Mouse (Mus musculus) kidney, postnatal 25 days (tissue): ENCODE data around the gene C130050O18Rik.
A peak's percentile ranks its signal among the peaks of the same experiment; 100 is the strongest.

Experiments
- DNase-seq, 2 experiments: peaks; one replicate each; pipeline ENCODE4 v3.0.0; 2021; ENCODE audit warnings: mixed read lengths in 2 of 2

The C130050O18Rik gene

DNA sequence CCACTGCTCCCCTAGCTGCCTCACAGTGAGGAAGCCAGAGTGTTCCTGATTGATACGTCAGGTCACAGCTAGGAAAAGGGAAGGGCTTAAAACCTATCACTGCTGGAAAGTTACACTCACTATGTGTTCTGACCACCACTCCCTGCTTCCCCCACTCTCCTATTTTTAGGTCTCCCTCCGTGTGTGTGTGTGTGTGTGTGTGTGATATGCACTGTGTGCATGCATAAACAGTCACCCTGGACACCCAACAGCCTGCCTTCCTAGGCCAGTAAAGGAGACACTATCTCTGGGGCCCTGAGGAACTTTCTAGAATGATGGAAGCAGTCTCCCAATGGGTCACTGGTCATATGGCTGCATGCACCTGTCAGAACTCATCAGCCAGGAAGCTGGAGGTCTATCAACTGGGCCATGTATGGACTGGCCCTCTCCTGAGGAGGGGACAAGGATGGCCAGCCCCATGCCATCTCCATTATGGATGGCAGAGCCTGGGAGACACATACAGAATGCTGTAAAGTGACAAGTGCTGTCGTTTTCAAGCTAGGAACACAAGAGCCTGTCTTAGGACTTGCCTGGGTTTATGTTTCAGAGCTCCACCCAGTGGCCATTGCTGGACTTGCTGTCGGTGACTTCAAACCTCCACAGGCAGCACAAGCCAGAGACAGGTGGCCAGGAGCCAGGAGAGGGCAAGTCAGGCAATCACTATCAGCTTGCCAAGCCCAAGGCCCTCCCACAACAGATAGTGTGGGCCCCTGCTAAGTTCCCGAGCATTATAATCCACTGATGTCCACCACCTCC, 6.9 kb upstream of the C130050O18Rik start:
- peak; percentile 94 to 97 for DNase-seq

DNA sequence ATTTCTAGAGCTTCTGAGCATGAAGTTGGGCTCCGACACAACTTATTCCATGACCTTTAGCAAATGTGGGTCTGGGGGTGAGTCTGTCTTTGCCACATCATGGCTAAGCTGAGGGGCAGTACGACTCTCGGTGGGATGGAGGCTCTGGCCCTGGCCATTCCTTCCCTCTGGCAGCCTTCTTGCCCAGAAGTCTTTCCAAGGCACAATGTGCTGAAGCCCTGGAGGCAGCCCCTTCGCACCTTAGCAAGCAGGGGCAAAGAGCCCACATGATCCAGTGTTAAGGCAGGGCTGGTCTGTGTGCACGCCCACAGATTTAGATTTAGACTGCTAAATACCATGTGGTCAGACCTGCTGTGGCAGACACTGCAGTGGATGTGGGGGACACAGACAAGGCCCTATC, 6.3 kb upstream of the C130050O18Rik start:
- DNase-seq, result no peak

DNA sequence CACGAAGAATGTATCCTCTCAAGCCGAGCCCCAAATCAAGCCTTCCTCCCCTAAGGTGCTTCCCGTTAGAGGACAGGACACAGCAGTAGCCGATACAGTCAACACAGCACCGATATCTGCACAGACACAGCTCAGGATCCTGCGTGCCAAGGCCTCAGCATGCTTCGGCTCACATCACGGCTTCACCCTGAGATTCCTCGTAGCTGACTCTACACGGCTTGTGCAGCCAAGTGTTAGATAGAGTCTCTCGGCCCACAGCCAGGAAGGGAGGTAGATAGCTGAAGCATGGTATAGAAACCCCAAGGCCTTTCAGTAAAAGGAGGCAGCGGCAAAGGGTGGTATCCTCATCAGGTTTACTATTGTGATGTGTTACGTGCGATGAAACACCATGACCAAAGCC, 5.1 kb upstream of the C130050O18Rik start:
- peak in 1 of 2 experiments; percentile 34 for DNase-seq

DNA sequence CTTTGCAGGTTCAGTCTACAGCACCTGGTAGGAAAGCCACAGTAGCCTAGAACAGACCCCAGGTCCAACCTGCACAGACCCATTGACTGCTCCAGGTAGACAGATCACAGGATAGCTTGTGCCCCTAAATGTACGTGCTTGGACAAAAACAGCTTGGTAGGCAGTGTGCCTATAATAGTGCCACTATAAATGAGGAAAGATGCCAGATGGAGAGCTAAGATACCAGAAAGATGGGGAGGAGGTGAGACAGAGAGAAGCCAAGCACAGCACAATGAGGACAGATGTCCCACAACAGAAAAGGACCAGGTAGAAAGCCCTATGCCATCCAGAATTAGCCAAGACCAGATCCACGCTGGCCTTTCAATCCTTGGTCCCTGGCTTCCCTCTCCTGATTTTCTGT, 3.0 kb upstream of the C130050O18Rik start:
- DNase-seq, result no peak

DNA sequence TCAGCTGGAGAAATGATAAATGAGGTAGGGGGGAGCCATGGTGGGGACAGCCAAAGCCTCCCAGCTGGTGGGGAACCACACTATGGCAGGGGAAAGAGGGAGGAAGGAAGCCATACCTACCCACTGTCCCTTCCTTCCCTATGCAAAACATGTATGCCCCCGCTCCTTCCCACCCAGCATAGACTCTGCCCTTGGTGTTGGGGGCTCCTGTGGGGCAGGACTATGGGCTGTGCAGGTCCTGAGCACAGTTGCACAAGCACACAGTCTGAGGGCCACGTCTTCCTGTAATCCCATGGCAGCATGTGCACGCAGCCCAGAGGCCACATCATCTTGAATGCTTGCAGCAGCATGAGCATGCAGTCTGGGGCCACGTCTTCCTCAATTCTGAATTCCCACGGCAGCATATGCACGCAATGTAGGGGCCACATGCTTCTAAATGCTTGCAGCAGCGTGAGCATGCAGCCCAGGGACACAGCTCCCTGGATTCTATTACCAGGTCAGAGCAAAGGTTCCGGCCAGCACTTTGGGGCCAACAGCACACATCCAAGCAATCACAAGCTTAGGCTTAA, 1.3 kb upstream of the C130050O18Rik start:
- DNase-seq, result no peak

DNA sequence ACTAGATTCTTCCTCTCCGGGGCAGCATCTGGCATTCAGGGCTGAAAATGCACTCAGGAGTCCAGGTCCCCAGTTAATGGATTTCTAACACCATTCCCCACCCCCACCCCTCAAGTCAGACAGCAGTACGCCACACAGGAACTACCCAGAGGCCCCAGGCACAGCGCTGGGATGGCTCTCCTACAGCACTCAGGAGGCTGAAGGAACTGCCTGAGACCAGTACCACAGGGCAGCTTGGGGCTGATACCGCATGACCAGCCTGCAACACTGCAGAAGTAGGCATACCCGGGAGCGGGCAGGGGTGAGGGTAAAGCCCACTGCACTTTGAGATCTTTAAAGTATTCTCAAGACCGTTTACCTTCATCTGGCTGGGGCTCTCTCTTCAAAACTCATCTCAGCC, 398 bp downstream of the C130050O18Rik start:
- DNase-seq, result peak in 1 of 2 experiments; percentile 76

DNA sequence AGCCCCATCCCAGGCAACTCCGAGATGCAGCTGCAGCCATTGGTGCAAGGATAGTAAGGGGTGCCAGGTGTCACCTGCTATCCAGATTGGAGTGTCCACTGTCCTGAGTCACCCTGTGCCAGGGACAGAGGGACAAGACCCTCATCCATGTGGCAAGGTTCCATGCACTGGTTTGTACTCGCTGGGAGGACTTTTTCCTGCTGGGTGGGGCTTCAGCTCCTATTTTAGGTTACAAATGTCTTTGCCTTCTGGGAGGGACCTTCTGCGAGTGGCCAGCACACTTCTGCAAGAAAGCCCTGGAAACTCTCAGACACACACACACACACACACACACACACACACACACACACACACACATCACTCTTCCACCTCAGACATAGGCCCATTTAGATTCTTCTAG, 873 bp downstream of the C130050O18Rik start:
- DNase-seq, result peak in 1 of 2 experiments; percentile 52

DNA sequence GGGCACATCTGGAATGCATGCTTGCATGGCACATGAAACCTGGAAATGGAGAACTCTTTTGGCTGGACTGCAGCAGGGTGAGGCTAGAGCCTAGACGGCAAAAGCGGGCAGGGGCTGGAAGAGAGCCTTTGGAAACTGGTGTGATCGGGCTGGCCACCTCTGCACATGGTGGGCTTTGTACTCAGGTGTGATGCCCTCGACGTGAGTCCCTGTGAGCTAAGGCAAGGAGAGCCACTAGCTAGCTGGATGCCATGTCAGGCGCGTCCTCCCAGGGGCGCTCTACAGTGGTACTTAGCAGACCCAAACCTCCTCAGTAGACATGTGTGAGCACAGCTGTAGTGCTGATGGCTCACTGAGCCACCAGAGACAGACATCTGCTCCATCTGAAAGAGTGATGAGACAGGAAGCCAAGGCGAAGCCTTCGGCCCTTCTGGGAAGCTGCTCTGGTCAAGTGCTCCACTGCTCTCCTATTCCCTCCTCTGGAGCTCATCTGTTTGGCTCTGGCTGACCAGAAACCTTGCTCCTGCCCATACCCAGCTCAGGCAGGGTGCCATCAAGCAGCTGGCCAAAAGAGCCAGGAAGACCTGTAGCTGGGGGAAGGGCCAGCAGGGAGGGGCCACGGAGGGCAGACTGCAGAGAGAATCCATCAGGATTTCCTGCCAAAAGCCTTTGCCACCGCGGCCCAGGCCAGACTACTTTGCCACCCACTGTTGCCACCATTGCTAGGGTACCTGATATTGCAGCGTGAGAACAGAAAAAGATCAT, 2.2 kb downstream of the C130050O18Rik start:
- no peak for DNase-seq

DNA sequence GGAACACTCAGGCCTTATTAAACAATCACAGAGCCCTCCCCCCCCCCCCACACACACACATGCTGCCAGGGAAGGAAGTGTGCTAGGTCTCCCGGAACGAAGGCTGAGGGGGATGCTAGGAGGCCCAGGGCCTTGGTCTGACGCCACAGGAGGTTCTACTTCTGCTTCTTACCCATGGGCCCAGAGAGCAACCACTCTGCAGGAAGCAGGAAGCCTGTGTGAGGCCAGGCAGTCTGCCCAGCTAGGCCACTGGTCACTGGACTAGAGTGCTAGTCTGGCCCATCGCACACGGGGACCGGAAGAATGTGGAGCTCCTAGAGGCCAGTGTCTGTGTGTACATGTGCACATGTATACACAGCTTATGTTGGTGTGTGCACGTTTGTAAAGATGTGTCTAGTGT, 3.4 kb downstream of the C130050O18Rik start:
- peak in 1 of 2 experiments; percentile 64 for DNase-seq

DNA sequence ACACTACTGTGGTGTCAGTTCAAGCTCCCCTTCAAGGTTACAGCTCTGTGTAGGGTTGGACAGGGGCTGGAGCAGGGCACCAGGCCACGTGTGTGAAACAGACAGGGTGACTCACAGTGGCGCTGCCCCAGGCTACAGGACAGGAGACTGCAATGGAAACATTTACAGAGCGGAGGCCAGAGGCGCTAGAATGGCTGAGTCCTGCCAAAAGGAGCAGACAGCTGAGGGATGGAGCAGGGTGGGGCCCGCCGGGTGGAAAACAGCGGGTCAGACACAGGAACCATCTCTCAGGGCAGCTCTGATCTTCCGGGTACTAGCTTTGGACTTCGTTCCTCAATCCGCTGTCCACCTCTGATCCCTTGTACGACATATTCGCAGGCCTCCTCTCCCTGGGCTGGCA, 4.3 kb downstream of the C130050O18Rik start:
- peak; percentile 55 to 82 for DNase-seq

DNA sequence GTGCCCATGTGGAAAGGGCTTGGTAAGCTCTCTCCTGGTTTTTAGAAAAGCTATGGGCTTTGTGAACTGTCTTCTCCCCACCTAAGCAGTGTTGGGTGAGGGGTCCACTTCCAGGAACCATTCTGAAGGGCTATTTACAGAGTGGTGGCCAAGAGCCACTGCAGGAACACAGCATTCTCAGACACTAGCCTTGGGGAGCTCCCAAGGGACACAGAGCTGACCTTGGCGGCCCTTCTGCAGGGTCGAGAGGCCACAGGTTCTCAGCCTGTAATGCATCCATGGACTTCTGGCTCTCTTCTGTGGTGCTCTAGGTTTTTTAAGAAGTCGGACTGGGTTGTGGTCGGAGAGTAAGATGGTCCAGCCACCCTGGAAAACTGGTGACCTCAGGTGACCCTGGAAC, 5.0 kb downstream of the C130050O18Rik start:
- no peak for DNase-seq

DNA sequence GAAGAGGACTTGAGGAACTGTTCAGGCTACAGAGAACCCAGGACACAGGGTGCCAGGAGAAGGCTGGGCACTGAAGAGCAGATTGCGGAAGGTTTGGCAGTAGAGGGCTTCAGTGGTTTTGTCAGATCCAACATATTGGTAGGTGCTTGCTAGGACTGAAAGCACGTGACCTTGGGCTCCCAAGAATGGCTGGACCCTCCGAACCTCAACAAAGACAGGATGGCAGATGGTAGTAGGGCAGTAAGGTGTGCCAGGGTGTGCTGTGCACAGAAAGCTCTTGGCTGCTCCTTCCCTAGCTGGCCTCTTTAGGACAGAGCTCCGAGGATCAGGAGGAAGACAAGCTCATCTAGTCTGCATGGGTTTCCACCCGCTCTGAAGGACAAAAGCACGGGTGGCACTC, 6.0 kb downstream of the C130050O18Rik start:
- DNase-seq, result no peak

DNA sequence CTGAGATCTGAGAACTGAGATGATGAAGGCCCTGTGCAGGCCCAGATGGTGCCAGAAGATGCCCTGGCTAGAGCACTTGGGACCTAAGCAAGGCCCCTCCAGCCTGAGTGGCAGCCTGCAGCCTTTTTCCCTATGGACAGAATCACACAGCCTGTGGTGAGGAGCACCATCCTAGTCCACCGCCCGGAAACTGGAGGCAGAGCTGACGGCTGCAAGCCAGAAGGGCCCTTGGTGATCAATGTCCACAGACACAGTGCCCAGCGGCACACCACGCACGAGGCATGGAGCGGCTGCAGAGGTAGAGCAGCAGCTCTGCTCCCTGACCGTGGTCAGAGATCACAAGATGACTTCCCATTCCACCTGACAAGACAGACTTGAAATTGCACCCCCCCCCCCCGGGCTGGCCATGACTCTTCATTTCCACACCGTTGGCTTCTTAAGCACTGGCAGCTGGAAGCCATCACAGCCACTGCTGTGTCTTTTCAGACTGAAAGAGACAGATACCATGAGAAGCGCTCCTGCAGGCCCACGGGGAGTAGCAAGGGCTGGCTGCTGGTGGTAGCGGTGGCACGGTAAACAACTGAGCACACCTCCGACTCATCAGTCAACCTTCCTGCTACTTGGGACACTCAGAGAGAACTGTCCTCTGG, 6.7 kb downstream of the C130050O18Rik start:
- DNase-seq, result no peak

DNA sequence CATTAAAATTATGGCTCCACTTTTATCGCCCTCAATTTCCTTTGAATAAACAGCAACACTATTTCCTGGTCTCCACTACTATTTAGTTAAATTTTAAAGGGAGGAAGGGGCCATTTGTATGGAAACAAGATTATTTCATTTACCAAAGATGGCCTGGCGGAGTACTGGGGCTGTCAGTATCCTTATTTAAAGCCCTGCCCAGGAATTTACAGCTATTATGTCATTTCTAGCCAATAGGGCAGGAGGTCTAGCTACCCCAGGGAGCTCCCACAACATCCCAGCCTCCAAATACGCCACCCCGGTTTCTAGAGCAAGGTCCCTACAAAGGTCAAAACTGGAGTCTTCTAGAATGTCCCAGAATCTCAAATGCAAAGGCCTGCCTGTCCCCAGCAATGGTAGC, 8.5 kb downstream of the C130050O18Rik start:
- DNase-seq, result no peak

DNA sequence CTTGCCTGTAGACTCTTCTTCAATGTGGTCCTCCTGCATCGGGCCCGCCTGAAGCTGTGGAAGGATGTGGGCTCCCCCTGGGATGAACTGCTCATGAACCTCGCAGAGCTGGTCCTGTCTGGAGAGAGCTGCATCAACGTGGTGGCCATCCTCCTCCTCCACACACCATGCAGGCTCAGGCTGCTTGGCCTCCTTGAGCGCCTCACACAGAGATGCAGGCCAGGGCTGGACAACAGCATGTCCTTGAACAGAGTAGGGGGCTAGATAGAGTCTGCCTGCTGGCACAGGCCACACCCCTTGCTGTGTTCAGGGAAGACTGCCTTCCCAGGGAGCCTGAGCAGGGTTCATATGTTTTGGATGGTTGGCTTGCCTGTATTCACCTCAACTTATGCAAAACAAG, 9.9 kb downstream of the C130050O18Rik start:
- peak in 1 of 2 experiments; percentile 30 for DNase-seq

DNA sequence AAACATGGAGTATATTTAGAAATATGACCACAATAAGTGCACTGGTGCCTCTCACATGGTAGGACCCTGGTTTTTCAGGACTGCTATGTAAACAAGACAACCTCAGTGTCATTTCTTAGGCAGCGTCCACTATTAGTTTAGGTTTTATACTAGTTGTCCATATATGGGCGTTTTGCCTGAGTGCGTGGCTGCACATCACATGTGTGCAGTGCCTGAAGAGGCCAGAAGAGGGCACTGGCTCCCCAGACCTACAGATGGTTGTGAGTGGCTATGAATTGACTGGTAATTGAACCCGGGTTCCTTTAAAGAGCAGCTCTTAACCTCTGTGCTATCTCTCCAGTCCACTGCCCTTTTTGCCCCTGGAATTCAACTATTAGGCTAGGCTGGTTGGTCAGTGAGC, 11.9 kb downstream of the C130050O18Rik start:
- no peak for DNase-seq

DNA sequence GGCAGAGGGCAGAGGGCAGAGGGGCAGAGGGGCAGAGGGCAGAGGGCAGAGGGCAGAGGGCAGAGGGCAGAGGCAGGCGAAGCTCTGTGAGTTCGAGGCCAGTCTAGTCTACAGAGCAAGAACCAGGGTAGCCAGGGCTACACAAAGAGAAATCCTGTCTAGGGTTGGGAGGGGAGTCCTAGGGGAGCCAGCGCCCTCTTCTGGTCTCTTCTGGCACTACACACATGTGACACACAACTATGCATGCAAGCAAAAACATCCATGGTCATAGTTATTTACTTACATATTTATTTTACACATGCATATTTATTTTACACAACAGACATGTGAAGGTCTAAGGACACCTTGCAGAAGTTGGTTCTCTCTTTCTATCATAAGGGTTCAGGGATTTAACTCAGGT, 12.4 kb downstream of the C130050O18Rik start:
- no peak for DNase-seq

DNA sequence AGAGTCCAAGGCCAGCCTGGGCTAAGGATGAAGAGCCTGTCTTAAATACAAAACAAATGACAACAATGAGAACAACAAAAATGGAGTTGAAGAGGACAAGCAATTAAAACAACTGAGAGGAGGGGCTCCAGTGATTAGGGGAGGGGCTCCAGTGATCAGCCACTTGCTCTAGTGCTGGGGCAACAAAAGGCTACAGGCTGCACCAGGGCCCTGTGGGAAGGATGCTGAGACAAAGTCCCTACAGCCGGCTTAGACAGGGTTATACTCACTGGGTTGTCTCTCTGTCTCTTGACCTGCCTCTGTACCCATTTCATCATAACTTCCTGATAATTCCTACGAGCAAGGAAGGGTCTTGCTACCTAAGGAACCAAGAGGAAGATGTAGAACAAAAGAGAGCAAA, 13.0 kb downstream of the C130050O18Rik start:
- DNase-seq, result no peak

DNA sequence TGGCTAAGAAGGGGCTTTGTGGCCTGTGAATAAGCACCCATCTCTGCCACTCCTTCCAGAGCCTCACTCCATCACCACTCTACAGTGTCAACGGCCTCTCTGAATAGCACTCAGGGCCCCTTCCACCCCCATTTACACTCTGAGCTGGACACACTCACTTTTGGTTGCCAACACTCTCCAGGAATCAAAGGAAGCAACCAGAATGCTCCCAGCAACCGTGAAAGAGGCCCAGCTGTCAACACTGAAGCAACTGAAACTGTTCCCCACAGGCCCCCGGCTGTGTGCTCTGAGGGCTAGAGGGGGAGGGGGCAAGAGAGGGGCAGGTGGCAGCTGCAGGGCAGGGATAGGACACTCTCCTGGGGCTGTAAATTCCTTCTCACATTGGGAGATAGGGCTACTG, 13.6 kb downstream of the C130050O18Rik start:
- DNase-seq, result no peak

DNA sequence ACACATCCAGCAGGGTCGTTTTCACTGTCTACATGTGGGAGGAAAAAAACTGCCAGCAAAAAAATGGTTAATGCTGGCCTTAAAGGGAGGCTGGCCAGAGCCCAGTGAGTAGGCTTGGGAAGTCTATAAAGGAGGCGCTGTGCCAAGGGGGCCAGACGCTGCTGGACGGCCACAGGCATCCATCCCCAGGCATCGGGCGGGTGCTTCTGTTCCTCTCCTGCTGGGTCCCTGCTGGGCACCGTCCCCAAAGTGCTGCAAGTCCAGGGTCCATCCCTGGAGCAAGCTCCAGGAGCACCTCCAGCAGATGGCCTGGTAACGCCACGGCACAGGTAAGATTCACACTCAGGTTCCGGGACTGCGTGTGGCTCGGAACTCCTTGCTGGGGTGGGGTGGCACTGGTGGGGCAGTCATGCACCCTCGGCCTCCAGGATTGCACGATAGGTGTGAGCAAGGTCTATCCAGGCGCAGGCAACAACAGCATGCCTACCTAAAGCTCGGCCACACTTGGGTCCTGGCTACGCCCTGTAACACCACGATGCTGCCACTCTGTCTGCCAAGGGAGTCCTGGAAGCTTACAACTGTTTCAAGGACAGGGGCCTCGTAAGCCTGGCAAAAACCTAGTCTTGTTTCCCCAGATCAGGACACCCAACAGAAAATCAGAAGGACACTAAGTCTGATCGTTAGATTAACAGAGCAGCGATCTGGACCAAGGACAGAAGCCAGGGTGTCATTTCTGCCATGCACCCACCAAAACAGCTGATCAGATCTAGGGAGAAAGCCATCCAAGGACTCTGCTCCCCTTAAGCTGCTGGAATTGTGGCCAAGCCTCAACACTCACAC, 18.2 kb downstream of the C130050O18Rik start, which contains the start of gene Gper1:
Gene Gper1 (plus strand): TSS at position 126 of the 840 bp plus-strand sequence.
- peak; percentile 35 to 60 for DNase-seq

DNA sequence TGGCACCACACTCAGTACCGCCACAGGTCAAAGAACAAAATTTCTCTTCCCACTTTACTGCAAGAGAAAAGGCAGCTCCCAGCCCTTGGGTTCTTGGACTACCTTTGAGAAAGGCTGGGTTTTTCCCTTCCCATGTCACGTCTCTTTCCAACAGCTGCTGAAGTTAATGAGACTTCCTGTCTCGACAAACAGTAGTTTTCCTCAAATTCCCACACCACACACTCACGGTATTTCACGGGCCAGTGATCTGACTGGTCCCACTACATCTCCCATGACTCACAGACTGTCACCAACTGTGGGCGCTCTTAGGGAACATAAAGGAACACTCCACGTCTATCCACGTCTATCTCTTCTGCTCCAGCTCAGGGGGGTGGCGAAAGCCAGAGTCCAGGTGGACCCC, 20.1 kb downstream of the C130050O18Rik start:
- DNase-seq, result no peak

DNA sequence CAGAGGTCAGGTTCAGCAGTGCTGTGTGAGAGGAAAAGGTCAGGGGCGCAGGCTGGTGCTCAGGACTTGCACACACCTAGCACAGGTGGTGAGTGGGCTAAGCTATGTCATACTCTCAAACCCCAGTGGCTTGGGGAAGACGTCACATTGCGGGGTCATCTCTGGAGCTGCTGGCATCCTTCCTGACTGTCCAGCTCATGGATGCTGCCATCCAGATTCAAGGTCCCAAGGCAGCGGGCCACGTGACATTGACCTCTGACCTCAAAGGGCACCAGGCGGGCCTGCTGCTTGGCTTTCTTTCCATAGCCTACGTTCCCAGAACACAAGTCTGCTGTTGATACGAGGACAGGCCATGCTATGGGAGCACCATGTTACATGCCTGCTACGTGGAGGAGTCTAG, 21.9 kb downstream of the C130050O18Rik start:
- no peak for DNase-seq
